Mouse (Mus musculus): ENCODE results near the gene Podxl.

- TF ChIP-seq POLR2A (IDR thresholded peaks at IDR 0.05; ENCODE audit: insufficient read length, low read depth) (no peak), MYOD1 (IDR thresholded peaks at IDR 0.05; ENCODE audit: control insufficient read depth in 1 of 3, insufficient read length in 2 of 3, low read depth in 2 of 3) (no peak), MAX (IDR thresholded peaks at IDR 0.05; ENCODE audit: low read depth) (no peak), MYOG (IDR thresholded peaks at IDR 0.05; ENCODE audit: control insufficient read depth in 1 of 3, insufficient read depth in 1 of 3, insufficient read length in 2 of 3, low read depth in 2 of 3) (no peak), POLR2AphosphoS2 (IDR thresholded peaks at IDR 0.05; ENCODE audit: insufficient read length, low read depth) (no peak), E2F4 (IDR thresholded peaks at IDR 0.05; ENCODE audit: insufficient read depth) (no peak), USF1 (IDR thresholded peaks at IDR 0.05; ENCODE audit: low read depth) (no peak), TCF12 (IDR thresholded peaks at IDR 0.05; ENCODE audit: insufficient read depth, poor library complexity, severe bottlenecking) (no peak)
These were observed 4.4 kb upstream of the Podxl start for GRCm38 (mm10) chr6:31568070-31568595.
